Comparison of ENCODE assay signal across 31 mouse cellular contexts in genomic region chr16:28323576-28323975, GRCm38 (mm10).
DNase-seq lines count a peak whose midpoint lies in the region; ATAC-seq and TF ChIP-seq lines count a peak whose summit lies in the region.
"Had no signal": no experiment of that assay in that cellular context is flagged by ENCODE, and none has a peak within 500 bp of the region (broad histone marks: within the 10 kb centered on the region; RNA-seq: fewer than 3 reads in every experiment).

No protein-coding gene starts in this region.

- peak; percentile 22; the same call in 1 of the 2 replicates for ATAC-seq in G1E (ENCODE audit: extremely low read depth, insufficient number of reproducible peaks, low FRiP score, poor library complexity, severe bottlenecking)
- peak; percentile 81 for ATAC-seq in kidney, postnatal 0 days (replicated peaks; ENCODE audit: low FRiP score, low read depth)
- ATAC-seq: activated CD4-positive, CD25-positive, alpha-beta regulatory T cell, adult 4 months; forebrain, embryonic 13.5 days; intestine, postnatal 0 days; lung, postnatal 0 days had no signal

- H3K4me3 ChIP-seq in G1E (ENCODE audit: low read depth, low read length), result no peak overlapping the region
- no peak overlapping the region for H3K4me3 ChIP-seq in kidney, postnatal 0 days (replicated peaks; ENCODE audit: low read depth, low read length)
- H3K4me3 ChIP-seq: forebrain, embryonic 13.5 days; heart, embryonic 12.5 days; hindbrain, embryonic 13.5 days; layer of hippocampus, adult 2 months; limb, embryonic 10.5 days; limb, embryonic 15.5 days; liver, embryonic 13.5 days; megakaryocyte, embryonic 14.5 days; midbrain, embryonic 12.5 days; myocyte; neural tube, embryonic 12.5 days; stomach, embryonic 15.5 days had no signal

- H3K9ac ChIP-seq in kidney, postnatal 0 days (ENCODE audit: low read depth, low read length), result no peak overlapping the region
- H3K9ac ChIP-seq: forebrain, embryonic 13.5 days; heart, embryonic 12.5 days; hindbrain, embryonic 13.5 days; limb, embryonic 15.5 days; liver, embryonic 13.5 days; midbrain, embryonic 12.5 days; neural tube, embryonic 12.5 days; stomach, embryonic 15.5 days had no signal

- WGBS in kidney, postnatal 0 days, result 42% methylated on average over 3 of the region's 3 CpGs

- H3K36me3 ChIP-seq in G1E (replicated peaks), result no peaks in the 10 kb centered on the region
- H3K36me3 ChIP-seq in kidney, postnatal 0 days (ENCODE audit: insufficient read depth, low read length), result no peaks in the 10 kb centered on the region
- H3K36me3 ChIP-seq: heart, embryonic 12.5 days; hindbrain, embryonic 13.5 days; limb, embryonic 10.5 days; limb, embryonic 15.5 days; liver, embryonic 13.5 days; midbrain, embryonic 12.5 days; neural tube, embryonic 12.5 days; stomach, embryonic 15.5 days had no signal

- no peak for DNase-seq in G1E (ENCODE audit: low spot score)
- peak; percentile 17 to 20 for DNase-seq in kidney, adult 8-10 months
- DNase-seq in kidney, postnatal 0 days (ENCODE audit: low spot score), result peak; percentile 74
- peak; percentile 21 for DNase-seq in retina, embryonic 14.5 days (ENCODE audit: low spot score)
- no peak for DNase-seq in left cerebral cortex, adult 11 months (ENCODE audit: low spot score)
- DNase-seq in gastrocnemius, adult 18-20 months (ENCODE audit: low spot score), result no peak
- DNase-seq in ovary, postnatal 36 days (ENCODE audit: low spot score), result no peak
- DNase-seq: adrenal gland, adult 2 months; cerebellum, adult 8-10 months; cerebellum, postnatal 36 days; gastrocnemius, postnatal 36 days; heart, adult 18-20 months; heart, postnatal 4 days; liver, embryonic 13.5 days; lung, adult 18-20 months; lung, postnatal 4 days; right cerebral cortex, postnatal 14 days had no signal

- no peaks in the 10 kb centered on the region for H3K27me3 ChIP-seq in G1E (ENCODE audit: insufficient read depth, low read length)
- H3K27me3 ChIP-seq in kidney, postnatal 0 days (ENCODE audit: insufficient read depth, low read length), result no peaks in the 10 kb centered on the region
- H3K27me3 ChIP-seq: forebrain, embryonic 13.5 days; heart, embryonic 12.5 days; hindbrain, embryonic 13.5 days; limb, embryonic 15.5 days; liver, embryonic 13.5 days; megakaryocyte, embryonic 14.5 days; midbrain, embryonic 12.5 days; neural tube, embryonic 12.5 days; stomach, embryonic 15.5 days had no signal

- H3K4me1 ChIP-seq in G1E (ENCODE audit: insufficient read depth, low read depth, low read length), result no peaks in the 10 kb centered on the region
- no peaks in the 10 kb centered on the region for H3K4me1 ChIP-seq in kidney, postnatal 0 days (replicated peaks; ENCODE audit: insufficient read depth, low read length)
- H3K4me1 ChIP-seq: forebrain, embryonic 13.5 days; heart, embryonic 12.5 days; hindbrain, embryonic 13.5 days; limb, embryonic 10.5 days; limb, embryonic 15.5 days; liver, embryonic 13.5 days; megakaryocyte, embryonic 14.5 days; midbrain, embryonic 12.5 days; neural tube, embryonic 12.5 days; stomach, embryonic 15.5 days had no signal

- TF ChIP-seq CTCF in G1E (IDR thresholded peaks at IDR 0.05; ENCODE audit: low read depth, low read length), result no peak
- TF ChIP-seq CTCF in kidney, postnatal 0 days (IDR thresholded peaks at IDR 0.05; ENCODE audit: low read depth), result no peak

- H3K4me2 ChIP-seq in kidney, postnatal 0 days (ENCODE audit: low read length), result no peak overlapping the region
- H3K4me2 ChIP-seq: forebrain, embryonic 13.5 days; heart, embryonic 12.5 days; hindbrain, embryonic 13.5 days; limb, embryonic 15.5 days; liver, embryonic 13.5 days; midbrain, embryonic 12.5 days; neural tube, embryonic 12.5 days; stomach, embryonic 15.5 days had no signal

- H3K9me3 ChIP-seq in G1E (replicated peaks), result no peaks in the 10 kb centered on the region
- H3K9me3 ChIP-seq in kidney, postnatal 0 days (replicated peaks; ENCODE audit: low read length), result no peaks in the 10 kb centered on the region
- H3K9me3 ChIP-seq: forebrain, embryonic 13.5 days; heart, embryonic 12.5 days; hindbrain, embryonic 13.5 days; limb, embryonic 10.5 days; limb, embryonic 15.5 days; liver, embryonic 13.5 days; megakaryocyte, embryonic 14.5 days; midbrain, embryonic 12.5 days; neural tube, embryonic 12.5 days; stomach, embryonic 15.5 days had no signal

- no peak overlapping the region for H3K27ac ChIP-seq in kidney, postnatal 0 days
- H3K27ac ChIP-seq: forebrain, embryonic 13.5 days; hindbrain, embryonic 13.5 days; layer of hippocampus, adult 2 months; limb, embryonic 10.5 days; limb, embryonic 15.5 days; liver, embryonic 13.5 days; midbrain, embryonic 12.5 days; neural tube, embryonic 12.5 days; stomach, embryonic 15.5 days had no signal

Comparison
In these comparisons a context has a peak if more than half of its experiments do, and no peak if none do; other contexts are left out.
1. DNase-seq: peak in kidney, adult 8-10 months (2 of 2), kidney, postnatal 0 days (single experiment) and retina, embryonic 14.5 days (single experiment); none in G1E (single experiment), left cerebral cortex, adult 11 months (single experiment), gastrocnemius, adult 18-20 months (single experiment) and ovary, postnatal 36 days (single experiment).